Mouse (Mus musculus): ENCODE results near the gene Gm15557. TPM values are rescaled to one million over a fixed set of nuclear protein-coding genes. Genes with fewer than 3 reads are reported as not detected.

Gene Gm15557
- polyA plus RNA-seq, 1 experiment from 2014 or later = not detected

GRCm38 (mm10) chr2:155928711-155929345, 11.7 kb upstream of the Gm15557 start:
- H3K27me3 ChIP-seq (replicated peaks; ENCODE audit: control insufficient read depth, insufficient read depth, low read length) = no peaks in the 10 kb centered on the region
- 60% methylated on average over 7 of the region's 7 CpGs for WGBS
- H3K36me3 ChIP-seq (ENCODE audit: control insufficient read depth, insufficient read depth, low read length) = peaks cover 5% of the 10 kb centered on the region; the same call in 1 of the 2 replicates
- peak overlapping the region; percentile 94 for H3K27ac ChIP-seq (replicated peaks; ENCODE audit: low read depth, low read length)
- H3K9ac ChIP-seq (ENCODE audit: low read depth, low read length) = peak overlapping the region; percentile 75
- H3K4me2 ChIP-seq (ENCODE audit: low read depth, low read length) = peak overlapping the region; percentile 82
- ATAC-seq (ENCODE audit: low read depth) (no peak), DNase-seq (ENCODE audit: low spot score) (peak; percentile 45)
- H3K4me1 ChIP-seq (ENCODE audit: control insufficient read depth, insufficient read depth, low read length) = peaks cover 12% of the 10 kb centered on the region
- H3K4me3 ChIP-seq (ENCODE audit: low read depth, low read length) = peak overlapping the region; percentile 72
- 0 out of 2 replicates have a peak, but pooled peaks cover 3% of the 10 kb centered on the region for H3K9me3 ChIP-seq (ENCODE audit: control insufficient read depth, low read length)

- H3K36me3 ChIP-seq (ENCODE audit: control insufficient read depth, insufficient read depth, low read length) = no peaks in the 10 kb centered on the region
- peaks cover 12% of the 10 kb centered on the region for H3K4me1 ChIP-seq (ENCODE audit: control insufficient read depth, insufficient read depth, low read length)
- H3K27me3 ChIP-seq (replicated peaks; ENCODE audit: control insufficient read depth, insufficient read depth, low read length) = no peaks in the 10 kb centered on the region
- H3K9ac ChIP-seq (ENCODE audit: low read depth, low read length) = peak within 1 kb of the TSS; percentile 75
- DNase-seq (ENCODE audit: low spot score) = peak; percentile 97
- H3K4me2 ChIP-seq (ENCODE audit: low read depth, low read length) = peak within 1 kb of the TSS; percentile 82
- WGBS = under 1% methylated on average over 38 of the region's 38 CpGs
- 0 out of 2 replicates have a peak, but pooled peaks cover 3% of the 10 kb centered on the region for H3K9me3 ChIP-seq (ENCODE audit: control insufficient read depth, low read length)
- peak; percentile 96 for ATAC-seq (ENCODE audit: low read depth)
- peak within 1 kb of the TSS; percentile 72 for H3K4me3 ChIP-seq (ENCODE audit: low read depth, low read length)
- H3K27ac ChIP-seq (replicated peaks; ENCODE audit: low read depth, low read length) = peak within 1 kb of the TSS; percentile 94
Measured at GRCm38 (mm10) chr2:155929531-155930442, 10.7 kb upstream of the Gm15557 start, which contains the start of gene Uqcc1. Gene Uqcc1 (minus strand): TSS chr2:155930310.

GRCm38 (mm10) chr2:155939897-155940529, 515 bp upstream of the Gm15557 start:
- Histone ChIP-seq H3K9me3 (ENCODE audit: control insufficient read depth, low read length) (no peaks in the 10 kb centered on the region), H3K4me3 (ENCODE audit: low read depth, low read length) (no peak overlapping the region), H3K4me1 (ENCODE audit: control insufficient read depth, insufficient read depth, low read length) (peaks cover 15% of the 10 kb centered on the region), H3K27me3 (replicated peaks; ENCODE audit: control insufficient read depth, insufficient read depth, low read length) (no peaks in the 10 kb centered on the region), H3K9ac (ENCODE audit: low read depth, low read length) (no peak overlapping the region), H3K27ac (replicated peaks; ENCODE audit: low read depth, low read length) (no peak overlapping the region), H3K36me3 (ENCODE audit: control insufficient read depth, insufficient read depth, low read length) (no peaks in the 10 kb centered on the region), H3K4me2 (ENCODE audit: low read depth, low read length) (no peak overlapping the region)
- DNase-seq (ENCODE audit: low spot score) (peak; percentile 16), ATAC-seq (ENCODE audit: low read depth) (peak; percentile 45; the same call in 1 of the 2 replicates)
- whole genome bisulfite sequencing = 68% methylated on average over 7 of the region's 7 CpGs

DNA sequence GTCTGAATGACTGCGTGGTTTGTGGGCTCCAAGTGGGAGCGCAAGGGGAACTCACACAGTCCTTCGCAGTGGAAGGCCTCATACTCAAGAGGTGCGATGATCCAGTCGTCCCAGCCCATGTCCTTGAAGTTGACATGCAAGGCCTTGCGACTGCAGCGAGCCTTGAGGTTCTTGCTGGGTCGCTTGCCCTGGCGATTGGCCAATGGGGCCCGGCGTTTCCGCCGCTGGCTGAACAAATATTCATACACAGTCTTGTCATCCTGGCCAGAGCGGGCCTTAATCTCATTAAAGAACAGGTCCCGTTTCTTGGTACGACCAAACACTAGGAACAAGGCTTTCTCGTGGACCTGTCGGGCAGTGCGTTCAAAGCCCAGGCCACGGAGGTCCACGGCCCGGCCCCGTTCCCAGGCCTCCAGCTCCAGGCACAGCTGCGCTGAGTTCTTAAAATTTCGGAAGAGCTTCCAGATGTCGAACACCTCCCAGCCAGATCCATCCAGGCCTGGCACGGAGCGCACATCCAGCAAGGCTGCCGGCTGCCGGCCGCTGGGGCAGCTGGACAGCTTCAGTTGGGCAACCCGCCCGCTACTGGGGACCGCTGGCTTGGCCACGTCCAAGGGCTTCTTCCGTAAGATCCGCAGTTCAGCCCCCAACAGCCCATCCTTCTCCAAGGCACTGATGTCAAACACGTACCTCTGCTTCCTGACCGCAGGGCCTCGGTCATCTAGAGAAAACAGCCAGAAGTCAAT, 1.3 kb downstream of the Gm15557 start:
- H3K36me3 ChIP-seq (ENCODE audit: control insufficient read depth, insufficient read depth, low read length) = no peaks in the 10 kb centered on the region

DNA sequence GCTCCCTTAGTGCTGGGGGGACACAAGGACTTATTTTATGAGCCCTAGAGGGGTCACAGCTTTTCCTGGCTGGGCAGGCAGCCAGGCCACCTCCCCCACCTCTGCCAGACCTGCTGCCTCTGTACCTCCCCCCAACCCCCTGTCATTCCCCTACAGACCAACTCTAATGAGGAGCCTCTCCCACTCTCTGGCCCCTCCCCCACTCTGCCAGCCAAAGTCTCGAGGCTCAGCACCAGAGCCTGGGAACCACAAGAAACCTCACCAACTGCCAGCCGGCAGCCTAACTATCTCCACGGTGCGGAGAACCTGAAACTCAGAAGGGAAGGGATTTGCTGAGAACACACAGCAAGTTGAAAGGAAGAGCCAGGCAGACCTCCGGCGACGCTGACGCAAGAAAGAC, 2.9 kb downstream of the Gm15557 start:
- H3K4me2 ChIP-seq (ENCODE audit: low read depth, low read length) = peak overlapping the region; percentile 50
- H3K27me3 ChIP-seq (replicated peaks; ENCODE audit: control insufficient read depth, insufficient read depth, low read length) = no peaks in the 10 kb centered on the region
- 3% methylated on average over 8 of the region's 8 CpGs for WGBS
- DNase-seq (ENCODE audit: low spot score) (peak; percentile 40), ATAC-seq (ENCODE audit: low read depth) (no peak)
- H3K9ac ChIP-seq (ENCODE audit: low read depth, low read length) = peak overlapping the region; percentile 54
- H3K4me3 ChIP-seq (ENCODE audit: low read depth, low read length) = peak overlapping the region; percentile 14
- H3K27ac ChIP-seq (replicated peaks; ENCODE audit: low read depth, low read length) = no peak overlapping the region
- no peaks in the 10 kb centered on the region for H3K9me3 ChIP-seq (ENCODE audit: control insufficient read depth, low read length)
- H3K36me3 ChIP-seq (ENCODE audit: control insufficient read depth, insufficient read depth, low read length) = no peaks in the 10 kb centered on the region
- H3K4me1 ChIP-seq (ENCODE audit: control insufficient read depth, insufficient read depth, low read length) = peaks cover 25% of the 10 kb centered on the region

More for the DNA sequence above, 1.3 kb downstream of the Gm15557 start:
- ATAC-seq (ENCODE audit: low read depth) = no peak
- Histone ChIP-seq H3K9ac (ENCODE audit: low read depth, low read length) (no peak overlapping the region), H3K27ac (replicated peaks; ENCODE audit: low read depth, low read length) (no peak overlapping the region), H3K4me2 (ENCODE audit: low read depth, low read length) (no peak overlapping the region), H3K9me3 (ENCODE audit: control insufficient read depth, low read length) (no peaks in the 10 kb centered on the region), H3K27me3 (replicated peaks; ENCODE audit: control insufficient read depth, insufficient read depth, low read length) (no peaks in the 10 kb centered on the region), H3K4me1 (ENCODE audit: control insufficient read depth, insufficient read depth, low read length) (peaks cover 25% of the 10 kb centered on the region), H3K4me3 (ENCODE audit: low read depth, low read length) (no peak overlapping the region)
- WGBS = 75% methylated on average over 40 of the region's 40 CpGs
- DNase-seq (ENCODE audit: low spot score) = no peak

DNA sequence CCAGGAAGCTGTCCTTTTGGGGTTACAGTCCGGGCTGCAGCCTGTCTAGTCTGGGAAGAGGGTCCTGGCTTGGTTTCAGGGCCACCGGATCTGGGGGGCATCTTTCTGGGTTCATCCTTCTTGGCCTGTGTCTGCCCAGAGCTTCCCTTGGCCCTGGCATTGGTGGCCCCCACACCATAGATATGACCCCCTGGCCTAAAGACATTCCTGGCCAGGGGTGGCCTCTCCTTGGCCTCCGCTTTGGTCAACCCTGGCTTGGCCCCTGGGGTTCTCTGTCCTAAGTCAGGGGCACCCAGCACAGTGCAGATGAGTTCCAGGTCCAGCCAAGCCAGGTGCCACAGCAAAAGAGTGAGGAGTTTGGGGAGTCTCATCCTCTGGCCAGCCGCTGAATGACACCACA, 4.2 kb downstream of the Gm15557 start:
- DNase-seq (ENCODE audit: low spot score) = no peak
- WGBS = 71% methylated on average over 4 of the region's 4 CpGs
- Histone ChIP-seq H3K9ac (ENCODE audit: low read depth, low read length) (peak overlapping the region; percentile 54), H3K4me3 (ENCODE audit: low read depth, low read length) (peak overlapping the region; percentile 14; the same call in 1 of the 2 replicates), H3K9me3 (ENCODE audit: control insufficient read depth, low read length) (no peaks in the 10 kb centered on the region), H3K27ac (replicated peaks; ENCODE audit: low read depth, low read length) (peak overlapping the region; percentile 46; the same call in 1 of the 2 replicates), H3K4me1 (ENCODE audit: control insufficient read depth, insufficient read depth, low read length) (peaks cover 33% of the 10 kb centered on the region), H3K4me2 (ENCODE audit: low read depth, low read length) (peak overlapping the region; percentile 50), H3K27me3 (replicated peaks; ENCODE audit: control insufficient read depth, insufficient read depth, low read length) (no peaks in the 10 kb centered on the region; the same call in 1 of the 2 replicates), H3K36me3 (ENCODE audit: control insufficient read depth, insufficient read depth, low read length) (no peaks in the 10 kb centered on the region)
- ATAC-seq (ENCODE audit: low read depth) = no peak

DNA sequence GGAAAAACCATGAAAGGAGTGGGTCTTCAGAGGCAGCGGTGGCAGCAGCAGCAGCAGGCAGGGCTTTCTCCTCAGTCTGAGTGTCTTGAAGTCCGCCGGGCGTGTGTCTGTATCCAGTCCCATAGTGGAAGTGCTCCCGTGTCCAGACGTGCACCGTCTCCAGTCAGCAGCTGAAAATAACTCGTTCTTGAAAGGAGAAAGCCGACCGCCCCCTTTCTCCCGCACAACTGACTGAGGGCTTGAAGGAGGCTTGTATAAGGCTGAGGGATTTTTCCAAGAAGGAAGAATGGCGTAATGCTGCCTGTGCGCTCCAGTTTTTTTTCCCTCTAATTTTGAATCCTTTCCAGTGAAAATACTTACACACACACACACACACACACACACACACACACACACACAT, 4.6 kb downstream of the Gm15557 start, which contains the start of gene Gdf5:
TSS of gene Gdf5 (minus strand) at position 244 of the 400 bp plus-strand sequence.
- peak within 1 kb of the TSS; percentile 54 for H3K9ac ChIP-seq (ENCODE audit: low read depth, low read length)
- peaks cover 36% of the 10 kb centered on the region for H3K4me1 ChIP-seq (ENCODE audit: control insufficient read depth, insufficient read depth, low read length)
- H3K4me3 ChIP-seq (ENCODE audit: low read depth, low read length) = peak within 1 kb of the TSS; percentile 14
- no peaks in the 10 kb centered on the region for H3K36me3 ChIP-seq (ENCODE audit: control insufficient read depth, insufficient read depth, low read length)
- DNase-seq (ENCODE audit: low spot score) (peak; percentile 75), ATAC-seq (ENCODE audit: low read depth) (peak; percentile 58)
- H3K4me2 ChIP-seq (ENCODE audit: low read depth, low read length) = peak within 1 kb of the TSS; percentile 50
- H3K27ac ChIP-seq (replicated peaks; ENCODE audit: low read depth, low read length) = peak within 1 kb of the TSS; percentile 46; the same call in 1 of the 2 replicates
- no peaks in the 10 kb centered on the region; the same call in 1 of the 2 replicates for H3K27me3 ChIP-seq (replicated peaks; ENCODE audit: control insufficient read depth, insufficient read depth, low read length)
- WGBS = 20% methylated on average over 12 of the region's 13 CpGs
- no peaks in the 10 kb centered on the region for H3K9me3 ChIP-seq (ENCODE audit: control insufficient read depth, low read length)

Measured in embryonic facial prominence, embryonic 14.5 days (tissue).